In the genomic region with DNA sequence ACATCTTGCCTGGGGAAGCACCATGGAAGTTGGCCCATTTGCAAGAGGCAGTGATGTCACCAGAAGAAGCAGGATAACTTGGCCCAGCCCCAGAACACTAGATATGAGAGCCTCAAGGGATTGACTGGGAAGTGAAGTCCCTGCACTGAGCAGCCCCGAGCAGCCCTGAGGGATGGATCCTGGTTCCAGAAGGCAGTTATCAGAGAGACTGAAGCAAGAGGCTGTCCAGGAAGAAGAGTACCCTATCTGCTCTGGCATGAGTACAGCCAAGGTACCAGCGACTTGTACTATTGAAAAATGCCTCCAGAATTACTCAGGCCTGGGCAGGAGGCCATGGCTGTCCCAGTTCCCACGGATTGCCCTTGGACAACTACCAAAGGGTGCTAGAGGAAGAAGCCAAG, we compare ENCODE assay signal across 12 mouse cellular contexts. TPM values are rescaled to one million over a fixed set of nuclear protein-coding genes. Genes with fewer than 3 reads are reported as not detected.
DNase-seq lines count a peak whose midpoint lies in the region; ATAC-seq and TF ChIP-seq lines count a peak whose summit lies in the region.
"Had no signal": no experiment of that assay in that cellular context is flagged by ENCODE, and none has a peak within 500 bp of the region (broad histone marks: within the 10 kb centered on the region; RNA-seq: fewer than 3 reads in every experiment).

No protein-coding gene starts in this region.

- intact Hi-C loops in heart, adult 2 months (cut with DNase I), result no loop called here

- no peak overlapping the region for H3K27ac ChIP-seq in kidney, embryonic 16.5 days (ENCODE audit: low read length)
- no peak overlapping the region for H3K27ac ChIP-seq in heart, adult 2 months
- H3K27ac ChIP-seq in hindbrain, embryonic 16.5 days (ENCODE audit: low read depth, low read length), result no peak overlapping the region
- H3K27ac ChIP-seq: embryonic facial prominence, embryonic 13.5 days; kidney, postnatal 0 days; limb, embryonic 12.5 days had no signal

- no peaks in the 10 kb centered on the region for H3K36me3 ChIP-seq in kidney, embryonic 16.5 days (ENCODE audit: insufficient read depth, low read length)
- H3K36me3 ChIP-seq in heart, adult 2 months (ENCODE audit: control insufficient read depth, insufficient read depth, low read length), result no peaks in the 10 kb centered on the region
- no peaks in the 10 kb centered on the region for H3K36me3 ChIP-seq in hindbrain, embryonic 16.5 days (ENCODE audit: control insufficient read depth, insufficient read depth, low read length)
- H3K36me3 ChIP-seq: embryonic facial prominence, embryonic 13.5 days; limb, embryonic 12.5 days had no signal

- H3K4me3 ChIP-seq in kidney, embryonic 16.5 days (ENCODE audit: low read length), result no peak overlapping the region
- no peak overlapping the region for H3K4me3 ChIP-seq in heart, adult 2 months
- no peak overlapping the region for H3K4me3 ChIP-seq in hindbrain, embryonic 16.5 days (ENCODE audit: low read length)
- H3K4me3 ChIP-seq: embryonic facial prominence, embryonic 13.5 days; limb, embryonic 12.5 days had no signal

- TF ChIP-seq EP300 in heart, adult 2 months (IDR thresholded peaks at IDR 0.05; ENCODE audit: insufficient read depth, low read depth, low read length), result no peak

- no peak for TF ChIP-seq POLR2A in heart, adult 2 months (IDR thresholded peaks at IDR 0.05; ENCODE audit: insufficient read depth, low read depth, low read length)

- H3K9ac ChIP-seq in kidney, embryonic 16.5 days (replicated peaks; ENCODE audit: low read length), result no peak overlapping the region
- H3K9ac ChIP-seq in heart, adult 2 months (ENCODE audit: low read depth, low read length), result no peak overlapping the region
- no peak overlapping the region for H3K9ac ChIP-seq in hindbrain, embryonic 16.5 days (ENCODE audit: low read depth, low read length)
- H3K9ac ChIP-seq: embryonic facial prominence, embryonic 13.5 days; limb, embryonic 12.5 days had no signal

- H3K4me2 ChIP-seq in kidney, embryonic 16.5 days (replicated peaks; ENCODE audit: low read depth, low read length), result no peak overlapping the region
- no peak overlapping the region for H3K4me2 ChIP-seq in hindbrain, embryonic 16.5 days (ENCODE audit: low read length)
- H3K4me2 ChIP-seq: embryonic facial prominence, embryonic 13.5 days; limb, embryonic 12.5 days; midbrain, embryonic 11.5 days had no signal

- no peaks in the 10 kb centered on the region for H3K79me2 ChIP-seq in heart, adult 2 months (replicated peaks; ENCODE audit: control insufficient read depth, insufficient read depth, low read length)

- TF ChIP-seq CTCF in heart, adult 2 months (IDR thresholded peaks at IDR 0.05), result no peak

- WGBS in kidney, embryonic 16.5 days, result 75% methylated on average over 3 of the region's 3 CpGs
- WGBS in heart, adult 2 months, result 7% methylated on average over 3 of the region's 3 CpGs
- 70% methylated on average over 3 of the region's 3 CpGs for WGBS in hindbrain, embryonic 16.5 days

- no peaks in the 10 kb centered on the region for H3K9me3 ChIP-seq in kidney, embryonic 16.5 days (ENCODE audit: low read length)
- H3K9me3 ChIP-seq in hindbrain, embryonic 16.5 days (ENCODE audit: control insufficient read depth, low read length), result no peaks in the 10 kb centered on the region
- H3K9me3 ChIP-seq: embryonic facial prominence, embryonic 13.5 days; limb, embryonic 12.5 days had no signal

- no peaks in the 10 kb centered on the region for H3K4me1 ChIP-seq in kidney, embryonic 16.5 days (ENCODE audit: insufficient read depth, low read length)
- H3K4me1 ChIP-seq in heart, adult 2 months (ENCODE audit: control insufficient read depth, insufficient read depth, low read length), result peaks cover 4% of the 10 kb centered on the region
- H3K4me1 ChIP-seq in hindbrain, embryonic 16.5 days (ENCODE audit: control insufficient read depth, insufficient read depth, low read depth, low read length), result no peaks in the 10 kb centered on the region

- no peak for ATAC-seq in kidney, embryonic 16.5 days (ENCODE audit: low FRiP score, low TSS enrichment)
- no peak for ATAC-seq in hindbrain, embryonic 16.5 days

- peak; percentile 25 for DNase-seq in kidney, postnatal 14 days
- DNase-seq in adrenal gland, postnatal 10 days, result peak; percentile 48
- peak; percentile 69 to 82 for DNase-seq in heart, adult 2 months
- peak; percentile 10 for DNase-seq in lung, postnatal 25 days (ENCODE audit: low spot score)
- DNase-seq in embryo, embryonic 11 days, result no peak
- no peak for DNase-seq in frontal cortex, postnatal 10 days (ENCODE audit: low spot score in 2 of 2)

- no peaks in the 10 kb centered on the region for H3K27me3 ChIP-seq in kidney, embryonic 16.5 days (ENCODE audit: insufficient read depth, low read length)
- H3K27me3 ChIP-seq in heart, adult 2 months (ENCODE audit: control insufficient read depth, insufficient read depth, low read length), result no peaks in the 10 kb centered on the region
- no peaks in the 10 kb centered on the region for H3K27me3 ChIP-seq in hindbrain, embryonic 16.5 days (replicated peaks; ENCODE audit: control insufficient read depth, insufficient read depth, low read length)
- H3K27me3 ChIP-seq: limb, embryonic 12.5 days had no signal

RNA-seq across cellular contexts. Expression of a gene that starts 11.6 kb away (rescaled TPM):
- 0.99 and 1.2 TPM in 2 replicates for polyA plus RNA-seq in kidney, embryonic 16.5 days (2015; fragmentation: Nextera tagmentation; extraction: Ambion mirVana)
- total RNA-seq in adrenal gland, postnatal 10 days (2021), result 1 to 10 TPM; 1.4 to 2.4 TPM
- under 1 TPM; 0.14 to 0.16 TPM for total RNA-seq in heart, adult 2 months (2021)
- polyA plus RNA-seq in heart, adult 2 months (2012; rRNA removed), result 0.29 and 0.44 TPM in 2 replicates
- polyA plus RNA-seq in hindbrain, embryonic 16.5 days (2015; fragmentation: Nextera tagmentation; extraction: Ambion mirVana), result 47.7 and 48.8 TPM in 2 replicates

Comparison
In these comparisons a context has a peak if more than half of its experiments do, and no peak if none do; other contexts are left out.
1. DNase-seq: peak in kidney, postnatal 14 days (single experiment), adrenal gland, postnatal 10 days (single experiment), heart, adult 2 months (2 of 2) and lung, postnatal 25 days (single experiment); none in embryo, embryonic 11 days (single experiment) and frontal cortex, postnatal 10 days (0 of 2).
2. RNA of a gene that starts 11.6 kb away (polyA plus RNA-seq): 47.7 to 48.8 TPM in hindbrain, embryonic 16.5 days; 0.99 to 1.2 TPM in kidney, embryonic 16.5 days and 0.29 to 0.44 TPM in heart, adult 2 months; every median in the first group is over 10 times any median in the second.